Mouse (Mus musculus): ENCODE measurements around the gene Prox2.

- TF ChIP-seq POLR2A (IDR thresholded peaks at IDR 0.05; ENCODE audit: control insufficient read depth, extremely low read depth, insufficient read depth, low read length, poor library complexity) (no peak), CTCF (IDR thresholded peaks at IDR 0.05; ENCODE audit: borderline replicate concordance, control insufficient read depth, extremely low read depth, insufficient read depth, low read length, poor library complexity) (no peak)
Measured at GRCm38 (mm10) chr12:85101001-85101400, 9.6 kb downstream of the Prox2 start.
